Mouse (Mus musculus): ENCODE measurements around the gene Sap30l.
"Not testable (repeated sequence)": the region's sequence is repeated elsewhere in the genome, so short reads cannot be mapped to it uniquely, and the experiment has no call there.

Gene Sap30l

DNA sequence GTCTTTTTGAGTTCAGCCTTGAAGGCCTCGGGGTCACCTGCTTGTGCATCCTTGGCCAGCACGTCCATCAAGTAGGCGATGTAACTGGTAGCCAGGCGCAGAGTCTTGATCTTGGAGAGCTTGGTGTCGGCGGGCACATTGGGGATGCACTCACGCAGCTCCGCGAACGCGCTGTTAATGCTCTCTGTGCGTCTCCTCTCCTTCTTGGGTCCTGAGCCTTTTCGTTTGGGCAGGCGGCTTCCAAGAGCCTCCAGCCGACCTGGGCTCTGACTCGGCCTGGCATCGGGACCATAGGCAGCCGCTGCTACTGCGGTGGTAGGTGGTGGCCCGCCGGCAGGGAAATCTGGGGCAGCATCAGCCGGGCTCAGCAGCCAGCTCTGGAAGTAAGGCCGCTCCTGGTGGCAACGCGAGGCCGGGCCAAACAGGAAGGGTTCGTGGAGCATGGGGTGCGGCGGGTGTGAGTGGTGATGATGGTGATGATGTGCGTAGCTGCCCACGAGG is 29.9 kb downstream of the Sap30l start:
- DNase-seq (ENCODE audit: low spot score in 2 of 2): no peak

GRCm38 (mm10) chr11:57831861-57832260 is 30.4 kb downstream of the Sap30l start:
- DNase-seq (ENCODE audit: low spot score in 2 of 2): no peak

GRCm38 (mm10) chr11:57832552-57833201 is 31.2 kb downstream of the Sap30l start, which contains the start of gene Hand1:
Gene Hand1 (minus strand): TSS chr11:57832818.
- DNase-seq (ENCODE audit: low spot score in 2 of 2): no peak

DNA sequence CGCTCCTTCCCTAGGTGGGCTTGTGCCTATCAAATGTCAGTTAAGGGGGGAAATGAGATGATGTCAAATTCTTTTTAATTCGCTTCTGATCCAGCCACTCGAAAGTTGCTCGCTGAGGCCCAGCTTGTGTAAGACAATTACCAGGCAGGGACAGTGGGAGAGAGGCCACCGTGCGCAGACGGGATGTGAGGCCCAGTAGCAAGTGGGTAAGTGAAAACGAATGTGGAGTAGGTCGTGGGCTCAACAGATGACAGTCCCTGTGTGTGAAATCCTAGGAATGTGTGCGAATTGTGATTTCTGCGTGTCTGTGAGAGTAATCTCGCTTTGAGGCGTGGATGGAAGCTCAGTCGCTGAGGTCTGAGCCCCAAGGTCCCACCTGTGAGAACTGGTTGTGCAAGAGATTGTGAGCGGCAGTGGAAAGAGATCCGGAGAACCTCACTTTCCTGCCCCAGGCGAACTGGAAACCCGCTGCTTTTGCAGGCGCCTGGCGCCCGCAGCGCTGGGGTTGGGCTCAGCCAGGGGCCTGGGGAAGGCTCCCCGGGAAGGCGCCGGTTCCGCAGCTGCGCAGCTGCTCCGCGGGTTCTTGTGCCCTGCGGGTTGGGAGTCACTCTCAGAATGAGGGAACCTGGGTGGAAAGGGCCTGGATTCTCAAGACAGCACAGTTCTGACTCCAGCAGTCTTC is 32.0 kb downstream of the Sap30l start:
- no peak for DNase-seq (ENCODE audit: low spot score in 2 of 2)

DNA sequence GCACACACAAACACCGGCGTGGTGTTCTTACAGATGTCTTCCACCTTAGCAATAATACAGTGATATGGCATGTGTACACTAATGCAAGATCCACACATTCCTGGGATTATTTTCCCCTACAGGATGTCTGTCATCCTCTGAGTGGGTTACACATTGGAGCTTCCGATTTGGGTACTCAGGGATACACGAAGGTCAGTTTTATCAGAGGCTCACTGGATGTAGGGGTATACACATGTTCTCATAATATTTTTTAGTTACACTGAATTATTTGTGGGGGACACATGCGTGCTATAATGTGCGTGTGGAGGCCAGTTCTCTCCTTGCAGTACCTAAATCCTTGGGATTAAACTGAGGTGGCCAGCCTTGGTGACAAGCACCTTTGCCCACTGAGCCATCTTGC is 32.6 kb downstream of the Sap30l start:
- DNase-seq (ENCODE audit: low spot score in 2 of 2): no peak

GRCm38 (mm10) chr11:57835331-57835730 is 33.9 kb downstream of the Sap30l start:
- no peak for DNase-seq (ENCODE audit: low spot score in 2 of 2)

DNA sequence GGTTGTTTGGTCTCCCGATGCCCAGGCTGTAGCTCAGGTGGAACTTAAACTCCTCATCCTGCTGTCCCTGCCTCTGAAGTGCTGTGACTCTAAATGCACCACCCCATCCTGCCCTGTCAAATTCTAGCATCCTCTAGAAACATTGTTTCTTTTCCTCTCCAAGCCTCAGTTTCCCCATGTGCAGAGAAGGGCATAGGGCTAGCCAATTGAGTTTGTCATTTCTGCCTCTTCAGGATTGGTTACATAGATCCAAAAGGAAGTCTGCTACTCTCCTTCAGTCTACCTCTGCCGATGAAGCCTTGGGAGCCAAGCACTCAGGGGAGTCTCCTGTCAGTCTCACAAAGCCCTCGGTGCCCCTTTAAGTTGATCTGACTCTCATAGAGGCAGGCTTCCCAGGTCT is 34.5 kb downstream of the Sap30l start:
- DNase-seq (ENCODE audit: low spot score in 2 of 2): no peak

GRCm38 (mm10) chr11:57836401-57836800 is 35.0 kb downstream of the Sap30l start:
- DNase-seq (ENCODE audit: low spot score in 2 of 2): no peak

DNA sequence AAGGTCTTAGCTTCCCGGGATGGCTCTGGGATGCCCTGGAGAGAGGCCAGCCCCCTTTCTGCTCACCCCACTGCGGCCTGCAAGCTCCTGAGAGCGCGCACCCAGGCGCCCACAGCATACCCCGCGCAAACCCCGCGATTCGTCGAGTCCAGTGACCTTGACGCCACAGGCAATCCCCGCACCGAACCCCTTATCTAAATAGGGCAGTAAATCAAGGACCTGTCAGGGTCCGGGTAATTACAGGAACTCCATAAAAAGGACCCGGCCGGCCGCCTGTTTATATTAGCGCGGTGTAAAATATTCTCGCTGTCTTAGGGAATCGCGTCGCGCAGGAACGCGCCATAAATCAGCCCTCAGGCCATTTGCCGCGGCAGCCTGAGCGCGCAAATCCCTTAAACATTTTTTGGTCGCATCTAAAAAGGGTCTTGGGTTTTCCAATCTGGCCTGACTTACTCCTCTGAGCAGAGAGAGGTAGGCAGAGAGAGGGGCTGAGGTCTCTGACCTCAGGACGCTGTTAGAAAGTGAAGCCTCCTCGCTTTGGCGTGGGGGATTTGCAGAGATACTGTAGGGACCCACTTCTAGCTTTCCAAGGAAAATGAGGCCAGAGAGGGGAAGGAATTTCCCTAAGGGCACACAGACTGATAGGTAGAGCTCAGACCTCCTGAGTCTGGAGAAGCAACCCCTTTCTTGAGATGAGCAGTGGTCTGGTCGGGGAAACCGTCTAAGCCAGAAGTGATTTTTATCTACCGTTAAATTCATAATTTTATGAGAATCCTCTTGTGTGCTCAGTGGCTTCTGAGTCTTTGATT is 35.6 kb downstream of the Sap30l start:
- no peak for DNase-seq (ENCODE audit: low spot score in 2 of 2)

GRCm38 (mm10) chr11:57837861-57838680 is 36.6 kb downstream of the Sap30l start:
- DNase-seq (ENCODE audit: low spot score in 2 of 2): no peak

- no peak for DNase-seq (ENCODE audit: low spot score in 2 of 2)
These were observed 39.5 kb downstream of the Sap30l start for GRCm38 (mm10) chr11:57840986-57841385.

GRCm38 (mm10) chr11:57841391-57841790 is 40.0 kb downstream of the Sap30l start:
- DNase-seq (ENCODE audit: low spot score in 2 of 2): no peak

GRCm38 (mm10) chr11:57846421-57847363 is 45.3 kb downstream of the Sap30l start:
- not testable (repeated sequence) for DNase-seq (ENCODE audit: low spot score in 2 of 2)

DNA sequence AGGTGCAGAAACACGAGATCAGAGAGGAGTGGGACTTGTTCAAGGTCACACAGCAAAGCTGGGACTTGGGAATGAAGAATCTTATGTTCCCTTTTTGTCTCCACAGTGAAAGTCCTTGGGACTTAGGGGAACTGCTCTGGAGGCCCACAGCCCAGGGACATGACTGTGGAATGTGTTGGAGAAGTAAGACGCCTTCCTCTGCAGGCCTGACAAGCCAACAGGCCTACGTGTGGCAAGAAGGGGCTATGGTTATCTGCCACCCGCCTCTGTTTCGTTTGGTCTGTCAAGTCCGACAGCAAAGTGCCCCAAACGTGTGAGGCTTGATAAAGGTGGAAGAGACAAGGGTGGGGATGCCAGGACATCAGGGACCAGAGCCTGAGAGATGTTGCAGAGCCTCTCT is 46.0 kb downstream of the Sap30l start:
- DNase-seq (ENCODE audit: low spot score in 2 of 2): no peak

GRCm38 (mm10) chr11:57850298-57850697 is 48.9 kb downstream of the Sap30l start:
- no peak for DNase-seq (ENCODE audit: low spot score in 2 of 2)

- DNase-seq (ENCODE audit: low spot score in 2 of 2): no peak
These were observed 49.5 kb downstream of the Sap30l start for GRCm38 (mm10) chr11:57850931-57851330.

DNA sequence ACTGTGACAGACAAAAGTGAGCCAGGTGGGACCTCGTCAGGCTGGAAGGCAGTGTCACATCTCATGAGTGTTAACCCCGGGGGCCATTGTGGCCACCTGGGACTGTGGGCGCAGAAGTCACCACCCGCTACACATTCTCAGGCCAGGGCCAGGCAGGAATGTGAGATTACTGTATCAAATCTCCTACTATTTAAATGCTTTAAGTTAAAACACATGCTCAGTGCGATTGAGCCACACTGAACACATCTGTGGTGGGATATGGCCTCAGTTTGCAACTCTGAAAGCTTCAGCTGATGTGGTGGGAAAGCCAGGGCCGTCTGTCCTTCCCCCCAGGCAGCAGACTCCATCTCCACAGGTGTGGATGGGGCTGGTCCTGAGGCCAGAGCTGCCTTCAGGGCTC is 52.1 kb downstream of the Sap30l start:
- DNase-seq (ENCODE audit: low spot score in 2 of 2): no peak

DNA sequence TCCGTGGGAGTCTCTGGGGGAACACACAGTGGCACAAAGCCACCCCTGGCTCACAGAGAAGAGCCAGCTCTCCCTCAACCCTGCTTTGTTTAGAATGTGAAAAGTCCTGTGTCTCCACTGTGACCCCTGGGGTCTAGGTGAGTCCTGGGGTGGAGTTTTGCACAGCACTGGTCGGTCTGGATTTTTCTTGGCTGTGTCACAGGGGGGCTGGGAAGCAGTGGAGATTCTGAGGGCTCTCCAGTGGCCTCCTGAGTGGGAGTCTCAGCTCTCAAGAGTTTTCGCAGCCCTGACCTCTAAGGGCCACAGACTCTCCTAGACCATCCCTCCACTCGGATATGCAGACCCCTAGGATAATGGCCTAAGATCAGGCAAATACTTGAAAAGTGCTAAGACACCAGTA is 56.3 kb downstream of the Sap30l start:
- no peak for DNase-seq (ENCODE audit: low spot score in 2 of 2)
